Mouse (Mus musculus) kidney, postnatal 25 days (tissue): Measurements from ENCODE around the gene Cdh16.
A peak's percentile ranks its signal among the peaks of the same experiment; 100 is the strongest.
"Not testable (repeated sequence)": the region's sequence is repeated elsewhere in the genome, so short reads cannot be mapped to it uniquely, and the experiment has no call there.

Experiments used
- DNase-seq, 2 experiments: peaks; one replicate each; pipeline ENCODE4 v3.0.0; 2021; ENCODE audit warnings: mixed read lengths in 2 of 2

Gene Cdh16

GRCm38 (mm10) chr8:104611613-104612012 is 12.6 kb downstream of the Cdh16 start:
- DNase-seq, result no peak

DNA sequence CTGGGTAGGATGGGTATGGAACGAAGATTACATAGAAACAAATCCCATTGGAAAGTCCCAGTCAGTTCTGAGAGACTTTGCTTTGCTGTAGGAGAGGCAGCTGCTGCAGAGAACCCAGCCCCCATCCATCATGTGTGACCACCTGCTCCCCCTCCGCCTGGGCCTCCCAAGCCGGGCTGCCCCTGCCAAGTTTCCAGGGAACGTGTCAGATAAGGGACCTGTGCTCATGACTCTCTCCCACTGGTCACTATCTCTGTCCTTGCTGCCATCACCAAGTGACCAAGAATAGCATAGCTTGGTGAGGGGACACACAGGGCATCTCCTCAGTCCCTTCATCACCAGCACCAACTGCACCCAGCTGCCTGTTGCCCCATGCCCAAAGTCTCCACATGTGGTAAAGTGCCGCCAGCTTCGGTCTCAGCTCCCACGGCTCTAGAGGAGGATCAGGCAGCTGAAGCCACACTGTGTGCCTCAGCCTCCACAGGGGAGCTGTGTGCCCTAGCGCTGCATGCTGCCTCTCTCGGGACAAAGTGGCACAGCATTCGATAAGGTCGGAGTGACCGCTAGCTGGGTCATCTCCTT is 13.9 kb downstream of the Cdh16 start:
- no peak for DNase-seq

DNA sequence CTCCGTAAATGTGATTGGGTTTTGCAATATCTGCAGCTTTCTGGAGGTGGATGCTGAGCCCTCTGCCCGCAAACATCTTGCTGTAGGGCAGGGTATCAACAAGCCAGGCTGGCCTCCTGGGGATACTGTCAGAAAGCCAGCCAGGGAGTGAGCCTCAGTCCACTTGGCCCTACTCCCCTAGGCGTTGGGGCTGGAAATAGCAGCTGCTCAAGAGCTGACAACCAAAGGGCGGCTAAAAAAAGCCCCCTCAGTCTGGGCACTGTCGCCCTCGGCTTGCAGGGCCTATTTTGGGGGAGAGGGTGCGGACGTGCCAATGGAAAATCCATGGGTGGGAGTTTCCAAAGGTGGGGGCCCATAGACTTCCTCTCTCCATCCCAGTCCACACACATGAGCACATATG is 15.0 kb downstream of the Cdh16 start:
- DNase-seq, result no peak

GRCm38 (mm10) chr8:104607944-104608343 is 16.3 kb downstream of the Cdh16 start:
- DNase-seq, result peak in 1 of 2 experiments; percentile 52

DNA sequence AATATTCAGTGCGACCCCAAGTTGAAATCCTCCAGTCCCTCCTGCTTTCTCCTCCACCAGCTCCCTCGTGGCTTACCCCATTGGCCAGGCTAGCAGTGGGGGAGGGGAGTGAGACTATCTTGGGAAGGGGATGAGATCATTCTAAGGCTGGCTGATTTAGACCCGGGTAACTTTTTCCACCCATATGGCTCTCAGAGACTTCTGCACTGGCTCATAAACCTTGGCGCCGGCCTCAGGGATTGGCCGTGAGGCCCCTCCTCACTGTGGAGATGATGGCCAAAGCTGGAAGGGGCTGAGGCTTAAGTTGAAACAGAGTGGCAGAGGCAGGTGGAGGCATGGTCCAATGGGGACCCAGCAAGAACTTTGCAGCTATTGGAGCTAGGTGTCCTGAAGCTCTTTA is 17.9 kb downstream of the Cdh16 start:
- DNase-seq, result peak in 1 of 2 experiments; percentile 31

GRCm38 (mm10) chr8:104603245-104603593 is 21.0 kb downstream of the Cdh16 start:
- DNase-seq, result no peak

DNA sequence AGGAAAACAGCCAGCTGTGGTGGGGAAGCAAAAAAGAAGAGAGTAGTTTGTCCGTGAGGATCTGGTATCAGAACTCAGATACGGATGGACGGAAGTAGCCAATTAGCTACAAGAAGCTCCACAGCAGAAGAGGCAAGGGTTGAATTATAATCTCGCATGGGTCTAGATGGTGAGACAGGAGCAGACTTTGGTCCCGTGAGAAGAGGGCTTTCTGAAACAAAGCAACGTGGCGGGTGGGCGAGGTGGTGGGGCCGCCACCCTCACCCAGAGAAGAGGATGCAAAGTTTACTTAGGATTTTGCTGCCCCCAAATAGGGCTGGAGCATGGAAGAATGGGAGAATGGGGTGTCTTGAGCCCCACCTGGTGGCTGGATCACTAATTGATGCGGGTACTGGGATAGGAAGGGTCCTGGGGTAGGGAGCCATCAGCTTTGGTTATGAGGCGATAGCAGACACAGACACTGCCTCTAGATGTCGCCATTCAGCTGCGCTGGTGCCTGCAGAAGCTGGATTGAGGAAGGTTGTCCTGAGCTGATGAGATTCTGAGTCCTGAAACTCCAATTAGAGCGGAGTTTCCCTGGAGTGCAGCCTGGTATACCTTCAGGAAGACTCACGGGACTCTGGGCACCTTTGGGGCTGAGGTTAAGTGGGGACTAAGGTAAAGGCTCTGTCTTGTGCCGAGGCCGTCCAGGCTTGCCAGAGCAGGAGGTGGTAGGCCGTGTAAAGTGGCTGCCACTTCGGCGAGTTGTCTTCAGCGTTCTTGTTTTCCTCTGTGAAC is 21.5 kb downstream of the Cdh16 start:
- DNase-seq, result peak; percentile 91 to 92

GRCm38 (mm10) chr8:104601941-104602371 is 22.2 kb downstream of the Cdh16 start:
- peak; percentile 54 to 66 for DNase-seq

DNA sequence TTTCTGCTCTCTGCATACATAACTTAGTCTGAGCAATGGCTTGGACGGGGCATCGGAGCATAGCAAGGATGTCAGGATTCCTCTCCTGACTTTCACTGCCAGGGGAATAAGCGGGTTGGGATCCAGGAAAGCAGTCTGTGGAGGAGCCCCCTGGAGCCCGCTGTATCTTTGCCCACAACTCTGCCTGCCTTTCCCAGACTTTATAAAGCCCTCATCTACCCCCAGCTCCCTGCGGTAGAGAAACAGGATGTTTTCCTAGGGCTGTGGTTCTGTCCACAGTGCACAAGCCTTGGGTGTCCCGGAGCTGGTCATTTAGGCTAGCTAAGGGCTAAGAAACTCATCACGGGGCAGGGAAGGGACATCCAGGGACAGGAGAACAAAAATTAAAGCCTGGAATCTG is 22.8 kb downstream of the Cdh16 start:
- DNase-seq, result no peak

GRCm38 (mm10) chr8:104598496-104598895 is 25.7 kb downstream of the Cdh16 start:
- DNase-seq, result peak; percentile 75 to 89

- peak; percentile 63 to 73 for DNase-seq
Measured at GRCm38 (mm10) chr8:104597656-104598055, 26.5 kb downstream of the Cdh16 start.

DNA sequence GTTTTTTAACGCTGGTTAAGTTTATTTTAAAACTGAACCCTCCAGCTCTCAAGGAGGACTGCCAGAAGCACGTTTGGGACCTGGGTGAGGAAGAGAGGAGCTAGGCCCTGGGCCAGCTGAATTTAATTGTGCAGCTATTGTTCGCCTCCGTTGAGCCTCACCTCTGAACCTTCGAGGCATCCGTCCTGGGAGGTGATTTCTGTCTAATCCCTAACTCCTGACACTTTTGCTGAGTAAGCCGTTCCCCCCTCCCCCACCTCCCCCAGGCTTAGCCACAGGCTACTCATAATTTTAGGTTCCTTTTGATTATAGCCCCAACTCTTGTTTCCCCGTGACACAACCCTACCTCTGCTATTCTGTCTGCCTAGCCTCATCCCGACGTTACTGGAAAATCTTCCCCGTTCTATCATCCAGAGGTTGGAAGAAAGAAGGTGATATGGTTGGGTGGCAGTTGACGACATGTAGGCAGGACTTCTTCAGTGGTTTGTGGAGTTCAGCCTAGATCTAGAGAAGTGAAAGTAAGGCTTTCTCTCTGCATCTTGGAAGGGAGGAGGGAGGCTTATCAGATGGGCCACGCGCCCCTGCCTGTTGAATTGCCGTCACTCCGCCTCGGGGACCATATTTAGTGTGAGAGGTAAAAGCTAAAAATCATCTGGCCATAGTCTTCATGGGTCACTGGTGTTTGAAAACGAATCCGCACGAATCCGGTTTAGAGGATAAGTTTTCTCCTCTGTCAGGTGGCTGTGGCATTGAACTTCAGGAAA is 28.2 kb downstream of the Cdh16 start:
- peak; percentile 61 to 81 for DNase-seq

GRCm38 (mm10) chr8:104594611-104595362 is 29.4 kb downstream of the Cdh16 start:
- peak in 1 of 2 experiments; percentile 49 for DNase-seq

GRCm38 (mm10) chr8:104593536-104594325 is 30.5 kb downstream of the Cdh16 start:
- DNase-seq, result no peak

- no peak for DNase-seq
Measured at GRCm38 (mm10) chr8:104592566-104592965, 31.6 kb downstream of the Cdh16 start.

GRCm38 (mm10) chr8:104591856-104592255 is 32.3 kb downstream of the Cdh16 start:
- DNase-seq, result peak in 1 of 2 experiments; percentile 66

DNA sequence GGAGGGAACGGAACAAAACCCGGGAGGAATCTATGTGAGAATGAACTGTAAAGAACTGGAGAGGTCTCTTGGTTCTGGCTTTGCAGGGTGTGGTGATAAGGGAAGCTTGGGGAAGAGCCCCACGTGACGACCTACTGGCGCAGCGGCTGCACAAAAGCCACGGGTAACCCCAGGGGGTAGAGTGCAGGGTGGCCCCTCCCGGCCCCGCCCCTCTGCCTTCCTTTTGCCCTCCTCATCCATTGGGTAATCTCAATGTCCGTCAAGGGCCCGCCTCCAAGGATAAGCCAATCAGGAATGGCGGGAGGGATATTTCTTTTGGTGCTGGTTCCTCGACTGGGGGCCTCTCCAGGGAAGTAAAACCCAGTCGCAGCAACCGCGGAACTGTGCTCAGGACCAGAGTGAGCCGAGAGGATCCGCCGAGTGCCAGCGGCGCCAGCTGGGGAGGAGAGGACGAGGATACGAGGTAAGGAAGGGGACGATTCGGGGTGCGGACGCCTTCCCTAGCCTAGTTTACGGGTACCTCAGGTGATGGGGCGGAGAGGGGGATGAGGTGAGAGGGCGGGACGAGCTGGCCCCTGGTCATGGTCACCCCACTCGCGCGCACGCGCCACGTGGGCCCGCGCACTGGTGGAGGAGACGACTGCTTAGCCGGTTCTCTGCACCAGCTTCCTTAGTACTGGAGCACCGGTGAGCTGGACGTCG is 32.9 kb downstream of the Cdh16 start, which contains the start of gene Pdp2:
Pdp2 (plus strand) TSS at position 319 of the 702 bp plus-strand sequence.
- peak; percentile 94 to 95 for DNase-seq

- peak in 1 of 2 experiments; percentile 3 for DNase-seq
Measured at GRCm38 (mm10) chr8:104590284-104590683, 33.9 kb downstream of the Cdh16 start.

DNA sequence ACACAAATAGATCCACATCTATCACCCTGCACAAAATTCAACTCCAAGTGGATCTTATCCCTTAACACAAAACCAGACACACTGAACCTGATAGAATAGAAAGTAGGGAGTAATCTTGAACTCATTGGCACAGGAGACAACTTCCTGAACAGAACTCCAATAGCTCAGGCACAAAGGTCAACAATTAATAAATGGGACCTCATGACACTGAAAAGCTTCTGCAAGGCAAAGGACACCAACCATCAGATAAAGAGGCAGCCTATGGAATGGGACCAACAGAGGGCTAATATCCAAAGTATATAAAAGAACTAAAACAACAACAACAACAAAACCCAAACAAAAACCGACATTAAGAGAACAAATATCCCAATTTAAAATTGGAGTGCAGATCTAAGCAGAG is 39.7 kb downstream of the Cdh16 start:
- DNase-seq, result no peak

GRCm38 (mm10) chr8:104577606-104578005 is 46.6 kb downstream of the Cdh16 start:
- DNase-seq, result not testable (repeated sequence)

DNA sequence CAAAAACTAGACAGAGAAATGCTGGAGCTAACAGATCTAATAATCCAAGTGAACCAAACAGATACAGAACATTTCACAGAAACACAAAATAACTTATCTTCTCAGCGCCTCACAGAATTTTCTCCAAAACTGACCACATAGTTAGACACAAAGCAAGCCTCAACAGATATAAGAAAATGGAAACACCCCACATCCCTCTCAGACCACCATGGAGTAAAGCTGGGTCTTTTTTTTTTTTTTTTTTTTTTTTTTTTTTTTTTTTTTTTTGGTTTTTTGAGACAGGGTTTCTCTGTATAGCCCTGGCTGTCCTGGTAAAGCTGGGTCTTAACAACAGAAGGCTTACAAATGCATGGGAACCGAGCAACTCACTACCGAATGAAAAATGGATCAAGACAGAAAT is 47.4 kb downstream of the Cdh16 start:
- no peak for DNase-seq
